Mouse (Mus musculus) ES-E14 (cell line): ENCODE measurements around the gene Inpp5d.

Source experiments
- HCFC1 ChIP-seq: IDR thresholded peaks from 2 replicates; pipeline ENCODE4 v1.6.1; 2012; ENCODE audit warnings: low read length, inconsistent platforms, borderline replicate concordance; ENCODE audit not compliant: insufficient read depth
- MAFK ChIP-seq: IDR thresholded peaks from 2 replicates; pipeline ENCODE4 v1.6.1; 2014; ENCODE audit warnings: mild to moderate bottlenecking, low read depth, low read length, inconsistent platforms; ENCODE audit not compliant: insufficient read depth
- ZC3H11A ChIP-seq: IDR thresholded peaks from 2 replicates; pipeline ENCODE4 v1.6.1; 2012; ENCODE audit warnings: low read depth, mild to moderate bottlenecking, inconsistent platforms, low read length, borderline replicate concordance

GRCm38 (mm10) chr1:87651436-87651835 is 31.3 kb downstream of the Inpp5d start:
- no peak for TF ChIP-seq MAFK
- TF ChIP-seq ZC3H11A: no peak
- no peak for TF ChIP-seq HCFC1
